Mouse (Mus musculus) liver, postnatal 0 days (tissue): ENCODE data around the gene Sgpp1.
A peak's percentile ranks its signal among the peaks of the same experiment; 100 is the strongest.

Experiments
- CTCF ChIP-seq: sonication (generic); IDR thresholded peaks from 2 replicates; pipeline ENCODE4 v1.5.1; 2016; ENCODE audit warnings: antibody characterized with exemption, low read depth
- EP300 ChIP-seq: IDR thresholded peaks from 2 replicates; pipeline ENCODE4 v1.6.1; 2016; ENCODE audit warnings: antibody characterized with exemption, low read depth, mild to moderate bottlenecking

DNA sequence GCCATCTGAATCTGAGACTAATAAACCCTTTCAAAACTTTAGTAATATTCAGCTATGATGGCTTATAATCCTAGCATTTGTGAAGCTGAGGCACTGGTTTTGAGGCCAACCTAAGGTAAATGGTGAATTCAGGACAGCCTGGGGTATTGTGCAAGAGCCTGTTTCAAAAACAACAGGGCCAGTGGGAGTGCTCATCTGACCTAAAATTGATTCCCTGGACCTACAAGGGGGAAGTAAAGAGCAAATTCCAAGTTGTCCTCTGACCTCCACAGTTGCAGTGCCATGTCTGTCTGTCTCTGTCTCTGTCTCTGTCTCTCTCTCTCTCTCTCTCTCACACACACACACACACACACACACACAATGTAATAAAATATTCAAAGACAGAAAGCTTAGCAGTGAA lies 68.6 kb downstream of the Sgpp1 start:
- no peak for TF ChIP-seq CTCF
- TF ChIP-seq EP300 = peak; percentile 60
